Mouse (Mus musculus) c-Kit-negative CD71-positive TER-119-positive erythroid progenitor cells, embryonic 14.5 days (primary cell): ENCODE data around the gene Scp2.
A peak's percentile ranks its signal among the peaks of the same experiment; 100 is the strongest.
"Not testable (repeated sequence)": the region's sequence is repeated elsewhere in the genome, so short reads cannot be mapped to it uniquely, and the experiment has no call there.

Experiments
- DNase-seq: peaks from one replicate; pipeline ENCODE4 v3.0.0-alpha.2; 2013; ENCODE audit warnings: low read depth, low spot score

Gene Scp2

GRCm38 (mm10) chr4:108109728-108110127 is 35.1 kb downstream of the Scp2 start:
- DNase-seq = no peak

- DNase-seq = no peak
Measured at GRCm38 (mm10) chr4:108096345-108096744, 48.5 kb downstream of the Scp2 start, which contains the start of gene Podn. Podn (minus strand) TSS chr4:108096445.

GRCm38 (mm10) chr4:108092741-108093397 is 51.9 kb downstream of the Scp2 start:
- no peak for DNase-seq

- DNase-seq = no peak
Measured at GRCm38 (mm10) chr4:108083993-108084392, 60.8 kb downstream of the Scp2 start.

- DNase-seq = no peak
Measured at GRCm38 (mm10) chr4:108083032-108083735, 61.6 kb downstream of the Scp2 start.

- DNase-seq = no peak
Measured at GRCm38 (mm10) chr4:108082401-108082806, 62.4 kb downstream of the Scp2 start.

GRCm38 (mm10) chr4:108080876-108081275 is 63.9 kb downstream of the Scp2 start:
- no peak for DNase-seq

GRCm38 (mm10) chr4:108079762-108080161 is 65.0 kb downstream of the Scp2 start:
- DNase-seq = no peak

GRCm38 (mm10) chr4:108079191-108079590 is 65.6 kb downstream of the Scp2 start:
- DNase-seq = not testable (repeated sequence)

GRCm38 (mm10) chr4:108077224-108077955 is 67.4 kb downstream of the Scp2 start:
- DNase-seq = no peak

GRCm38 (mm10) chr4:108074204-108074823 is 70.5 kb downstream of the Scp2 start:
- DNase-seq = no peak

GRCm38 (mm10) chr4:108072086-108072485 is 72.7 kb downstream of the Scp2 start:
- no peak for DNase-seq

- DNase-seq = peak; percentile 74
Measured at GRCm38 (mm10) chr4:108071235-108071901, 73.4 kb downstream of the Scp2 start.

- DNase-seq = peak; percentile 29
Measured at GRCm38 (mm10) chr4:108070723-108071122, 74.1 kb downstream of the Scp2 start.

GRCm38 (mm10) chr4:108070286-108070685 is 74.5 kb downstream of the Scp2 start:
- DNase-seq = no peak

GRCm38 (mm10) chr4:108068081-108068480 is 76.7 kb downstream of the Scp2 start:
- no peak for DNase-seq

- no peak for DNase-seq
Measured at GRCm38 (mm10) chr4:108067261-108067660, 77.5 kb downstream of the Scp2 start.

GRCm38 (mm10) chr4:108066569-108066968 is 78.2 kb downstream of the Scp2 start:
- no peak for DNase-seq

- no peak for DNase-seq
Measured at GRCm38 (mm10) chr4:108065176-108065844, 79.5 kb downstream of the Scp2 start.

GRCm38 (mm10) chr4:108063616-108064015 is 81.2 kb downstream of the Scp2 start:
- no peak for DNase-seq

GRCm38 (mm10) chr4:108062524-108062923 is 82.3 kb downstream of the Scp2 start:
- no peak for DNase-seq
